Comparison of ENCODE assay signal across 30 mouse cellular contexts in genomic region chr15:84609063-84609462, GRCm38 (mm10). TPM values are rescaled to one million over a fixed set of nuclear protein-coding genes. Genes with fewer than 3 reads are reported as not detected.
DNase-seq lines count a peak whose midpoint lies in the region; ATAC-seq and TF ChIP-seq lines count a peak whose summit lies in the region.
"Had no signal": no experiment of that assay in that cellular context is flagged by ENCODE, and none has a peak within 500 bp of the region (broad histone marks: within the 10 kb centered on the region; RNA-seq: fewer than 3 reads in every experiment).

No protein-coding gene starts in this region.

- no peak for TF ChIP-seq CTCF in liver, postnatal 0 days (IDR thresholded peaks at IDR 0.05; ENCODE audit: low read depth)

- no peak for TF ChIP-seq EP300 in liver, postnatal 0 days (IDR thresholded peaks at IDR 0.05; ENCODE audit: low read depth)

- no peak overlapping the region for H3K4me3 ChIP-seq in liver, embryonic 11.5 days (ENCODE audit: low read depth, low read length)
- H3K4me3 ChIP-seq in liver, postnatal 0 days (ENCODE audit: low read depth, low read length) = no peak overlapping the region
- H3K4me3 ChIP-seq in liver, embryonic 15.5 days (replicated peaks) = no peak overlapping the region
- H3K4me3 ChIP-seq: embryonic facial prominence, embryonic 12.5 days; embryonic facial prominence, embryonic 15.5 days; gastrocnemius, adult 2 months; heart, adult 2 months; heart, embryonic 10.5 days; heart, embryonic 13.5 days had no signal

- H3K9ac ChIP-seq in liver, embryonic 11.5 days (ENCODE audit: low read depth, low read length) = no peak overlapping the region
- H3K9ac ChIP-seq in liver, postnatal 0 days (replicated peaks) = no peak overlapping the region
- H3K9ac ChIP-seq in liver, embryonic 15.5 days = no peak overlapping the region
- H3K9ac ChIP-seq: embryonic facial prominence, embryonic 12.5 days; embryonic facial prominence, embryonic 15.5 days; forebrain, postnatal 0 days; heart, embryonic 13.5 days; hindbrain, embryonic 14.5 days had no signal

- 46% methylated on average over 5 of the region's 5 CpGs for WGBS in liver, embryonic 11.5 days
- 29% methylated on average over 5 of the region's 5 CpGs for WGBS in liver, postnatal 0 days (ENCODE audit: insufficient replicate concordance)
- WGBS in liver, embryonic 15.5 days (ENCODE audit: insufficient replicate concordance) = 11% methylated on average over 5 of the region's 5 CpGs

- ATAC-seq in liver, embryonic 11.5 days (replicated peaks; ENCODE audit: low FRiP score) = peak; percentile 56
- ATAC-seq in liver, postnatal 0 days = no peak
- ATAC-seq in liver, embryonic 15.5 days (ENCODE audit: insufficient read depth) = peak; percentile 61
- peak; percentile 48; the same call in 1 of the 2 replicates for ATAC-seq in megakaryocyte-erythroid progenitor cell, adult 5-6 weeks (replicated peaks; ENCODE audit: low FRiP score, low TSS enrichment, poor library complexity, severe bottlenecking)
- ATAC-seq: forebrain, embryonic 14.5 days; forebrain, postnatal 0 days; hindbrain, postnatal 0 days; inflammation-experienced regulatory T-cells, adult 6 months; Patski had no signal

- H3K27me3 ChIP-seq in liver, embryonic 11.5 days (replicated peaks; ENCODE audit: control insufficient read depth, insufficient read depth, low read length) = 0 out of 2 replicates have a peak, but pooled peaks cover 9% of the 10 kb centered on the region
- 0 out of 2 replicates have a peak, but pooled peaks cover 6% of the 10 kb centered on the region for H3K27me3 ChIP-seq in liver, postnatal 0 days (ENCODE audit: insufficient read depth, low read length)
- H3K27me3 ChIP-seq in liver, embryonic 15.5 days = peaks cover 7% of the 10 kb centered on the region; the same call in 1 of the 2 replicates

- no peak for DNase-seq in liver, embryonic 11.5 days (ENCODE audit: low spot score)
- DNase-seq in liver, postnatal 0 days = no peak
- DNase-seq in MEL-GATA-1-ER (ENCODE audit: extremely low read depth, low read depth) = peak; percentile 41
- no peak for DNase-seq in MN1 (ENCODE audit: low spot score)
- DNase-seq in c-Kit-positive CD71-positive TER-119-positive erythroid progenitor cells, embryonic 14.5 days (ENCODE audit: low spot score) = no peak
- DNase-seq in gastrocnemius, postnatal 36 days = no peak
- DNase-seq: adrenal gland, adult 2 months; adrenal gland, postnatal 14 days; B cell, adult 2 months; cerebellum, adult 11-12 months; cerebellum, adult 8-10 months; cerebellum, postnatal 10 days; forebrain, postnatal 0 days; gastrocnemius, adult 2 months; gastrocnemius, postnatal 25 days; heart, adult 2 months; heart, postnatal 14 days; heart, postnatal 4 days had no signal

- intact Hi-C loops in gastrocnemius, postnatal 36 days (cut with DNase I) = no loop called here

- no peaks in the 10 kb centered on the region for H3K9me3 ChIP-seq in liver, embryonic 11.5 days (ENCODE audit: control insufficient read depth, low read length)
- H3K9me3 ChIP-seq in liver, postnatal 0 days (ENCODE audit: low read length) = no peaks in the 10 kb centered on the region
- H3K9me3 ChIP-seq in liver, embryonic 15.5 days (replicated peaks) = no peaks in the 10 kb centered on the region
- H3K9me3 ChIP-seq: embryonic facial prominence, embryonic 12.5 days; embryonic facial prominence, embryonic 15.5 days; heart, embryonic 13.5 days had no signal

- no peak overlapping the region for H3K27ac ChIP-seq in liver, embryonic 11.5 days (ENCODE audit: low read depth, low read length)
- H3K27ac ChIP-seq in liver, postnatal 0 days (ENCODE audit: low read depth) = no peak overlapping the region
- no peak overlapping the region for H3K27ac ChIP-seq in liver, embryonic 15.5 days (replicated peaks)
- H3K27ac ChIP-seq: embryonic facial prominence, embryonic 12.5 days; embryonic facial prominence, embryonic 15.5 days; gastrocnemius, adult 2 months; heart, adult 2 months; heart, embryonic 10.5 days; heart, embryonic 13.5 days; hindbrain, embryonic 14.5 days; hindbrain, postnatal 0 days had no signal

- peaks cover 8% of the 10 kb centered on the region; the same call in 1 of the 2 replicates for H3K4me1 ChIP-seq in liver, embryonic 11.5 days (replicated peaks; ENCODE audit: control insufficient read depth, insufficient read depth, low read length)
- no peaks in the 10 kb centered on the region for H3K4me1 ChIP-seq in liver, postnatal 0 days (ENCODE audit: insufficient read depth)
- peaks cover 14% of the 10 kb centered on the region for H3K4me1 ChIP-seq in liver, embryonic 15.5 days (replicated peaks)

- H3K36me3 ChIP-seq in liver, embryonic 11.5 days (ENCODE audit: control insufficient read depth, insufficient read depth, low read length) = no peaks in the 10 kb centered on the region
- no peaks in the 10 kb centered on the region for H3K36me3 ChIP-seq in liver, postnatal 0 days (replicated peaks; ENCODE audit: insufficient read depth, low read length)
- H3K36me3 ChIP-seq in liver, embryonic 15.5 days (replicated peaks) = no peaks in the 10 kb centered on the region
- H3K36me3 ChIP-seq: embryonic facial prominence, embryonic 12.5 days; embryonic facial prominence, embryonic 15.5 days; G1E; heart, embryonic 10.5 days; heart, embryonic 13.5 days had no signal

- H3K4me2 ChIP-seq in liver, embryonic 11.5 days = no peak overlapping the region
- no peak overlapping the region for H3K4me2 ChIP-seq in liver, postnatal 0 days (ENCODE audit: low read depth, low read length)
- no peak overlapping the region for H3K4me2 ChIP-seq in liver, embryonic 15.5 days
- H3K4me2 ChIP-seq: embryonic facial prominence, embryonic 12.5 days; embryonic facial prominence, embryonic 15.5 days; heart, embryonic 13.5 days; hindbrain, embryonic 14.5 days had no signal

RNA-seq across cellular contexts. Expression of gene Rtl6, which starts 51.4 kb away (rescaled TPM):
- 4.7 and 5.2 TPM in 2 replicates for polyA plus RNA-seq in liver, embryonic 11.5 days (2014; fragmentation: Nextera tagmentation; extraction: Ambion mirVana)
- polyA plus RNA-seq in liver, postnatal 0 days (2015; fragmentation: Nextera tagmentation; extraction: Ambion mirVana) = 0.63 TPM in 2 replicates
- 0.74 and 0.84 TPM in 2 replicates for polyA plus RNA-seq in liver, embryonic 15.5 days (2015; fragmentation: Nextera tagmentation; extraction: Ambion mirVana)
- 1.1 and 3.1 TPM in 2 replicates for total RNA-seq in megakaryocyte-erythroid progenitor cell, adult 5-6 weeks (2014; fragmentation: Nextera tagmentation)
- total RNA-seq in megakaryocyte-erythroid progenitor cell, adult 5-6 weeks (2017) = 2.0 and 2.9 TPM in 2 replicates
- 1 to 10 TPM; 3.1 to 3.4 TPM for total RNA-seq in gastrocnemius, postnatal 36 days (2021)
- polyA plus RNA-seq: G1E had no signal
